Mouse (Mus musculus) midbrain, embryonic 16.5 days (tissue): Measurements from ENCODE around the gene Dlg5. TPM values are rescaled to one million over a fixed set of nuclear protein-coding genes. Genes with fewer than 3 reads are reported as not detected.
A peak's percentile ranks its signal among the peaks of the same experiment; 100 is the strongest.

Experiments used
- ATAC-seq: fragments of 200-750 bp; cut with Nextera tagmentation; 2 replicates; pipeline ENCODE4 v1.8.0; 2017; ENCODE audit warnings: moderate TSS enrichment
- H3K27ac ChIP-seq: fragments of 300-500 bp; sonication (generic); 2 replicates; pipeline ENCODE4 v1.5.1; 2014; ENCODE audit warnings: mild to moderate bottlenecking, low read length, mixed read lengths
- H3K27me3 ChIP-seq: fragments of 300-500 bp; sonication (generic); 2 replicates; pipeline ENCODE4 v1.6.1; 2014; ENCODE audit warnings: low read depth, low read length, mixed read lengths; ENCODE audit not compliant: control insufficient read depth, insufficient read depth
- H3K36me3 ChIP-seq: fragments of 300-500 bp; sonication (generic); 2 replicates; pipeline ENCODE4 v1.6.1; 2014; ENCODE audit warnings: mild to moderate bottlenecking, low read length, moderate library complexity, mixed read lengths; ENCODE audit not compliant: control insufficient read depth, insufficient read depth
- H3K4me1 ChIP-seq: fragments of 300-500 bp; sonication (generic); 2 replicates; pipeline ENCODE4 v1.6.1; 2014; ENCODE audit warnings: mild to moderate bottlenecking, low read length, mixed read lengths; ENCODE audit not compliant: control insufficient read depth, insufficient read depth
- H3K4me2 ChIP-seq: fragments of 300-500 bp; sonication (generic); 2 replicates; pipeline ENCODE4 v1.6.1; 2014; ENCODE audit warnings: mild to moderate bottlenecking, low read length, mixed read lengths
- H3K4me3 ChIP-seq: fragments of 300-500 bp; sonication (generic); 2 replicates; pipeline ENCODE4 v1.5.1; 2014; ENCODE audit warnings: low read depth, mild to moderate bottlenecking, low read length, moderate library complexity, mixed read lengths
- H3K9ac ChIP-seq: fragments of 300-500 bp; sonication (generic); 2 replicates; pipeline ENCODE4 v1.6.1; 2014; ENCODE audit warnings: low read depth, low read length, mixed read lengths
- H3K9me3 ChIP-seq: fragments of 300-500 bp; sonication (generic); replicated peaks from 2 replicates; pipeline ENCODE4 v1.6.1; 2014; ENCODE audit warnings: mild to moderate bottlenecking, low read length, mixed read lengths; ENCODE audit not compliant: control insufficient read depth, poor library complexity, severe bottlenecking
- WGBS: fragments of 180-500 bp; shearing (Covaris S2); extraction: QIAGEN DNeasy Blood & Tissue Kit; methylation state at CpG from one replicate; pipeline ENCODE4 v1.1.7; 2014; 5-methylcytosine and 5-hydroxymethylcytosine counted together
- polyA plus RNA-seq: library from polyadenylated mRNA; unstranded; fragments of >200 nt; fragmentation: Nextera tagmentation; extraction: Ambion mirVana; gene quantifications from 2 replicates; pipeline ENCODE4 v1.2.1, GENCODE M21; 2015

Dlg5 gene
- polyA plus RNA-seq, 1 experiment from 2014 or later = 21.4 TPM

- H3K9me3 ChIP-seq = no peaks in the 10 kb centered on the region
- WGBS = 72% methylated on average over 12 of the region's 12 CpGs
- H3K36me3 ChIP-seq = no peaks in the 10 kb centered on the region
- no peaks in the 10 kb centered on the region for H3K27me3 ChIP-seq
- no peak overlapping the region for H3K9ac ChIP-seq
- H3K27ac ChIP-seq = no peak overlapping the region
- no peak overlapping the region for H3K4me2 ChIP-seq
- H3K4me1 ChIP-seq = peaks cover 25% of the 10 kb centered on the region
- no peak overlapping the region for H3K4me3 ChIP-seq
- no peak for ATAC-seq
Observed at GRCm38 (mm10) chr14:24206736-24207359, 38.9 kb downstream of the Dlg5 start.

GRCm38 (mm10) chr14:24206314-24206713 lies 39.4 kb downstream of the Dlg5 start:
- no peak overlapping the region for H3K4me2 ChIP-seq
- no peaks in the 10 kb centered on the region for H3K27me3 ChIP-seq
- no peak overlapping the region for H3K4me3 ChIP-seq
- H3K4me1 ChIP-seq = peaks cover 25% of the 10 kb centered on the region
- no peak overlapping the region for H3K9ac ChIP-seq
- no peaks in the 10 kb centered on the region for H3K9me3 ChIP-seq
- H3K36me3 ChIP-seq = no peaks in the 10 kb centered on the region
- no peak overlapping the region; the same call in 1 of the 2 replicates for H3K27ac ChIP-seq
- ATAC-seq = no peak
- 88% methylated on average over 3 of the region's 9 CpGs for WGBS

GRCm38 (mm10) chr14:24205281-24205871 lies 40.3 kb downstream of the Dlg5 start:
- 14% methylated on average over 6 of the region's 6 CpGs for WGBS
- no peak for ATAC-seq
- H3K4me3 ChIP-seq = no peak overlapping the region

GRCm38 (mm10) chr14:24203210-24203609 lies 42.5 kb downstream of the Dlg5 start:
- WGBS = 94% methylated on average over 8 of the region's 8 CpGs

More at GRCm38 (mm10) chr14:24205281-24205871, 40.3 kb downstream of the Dlg5 start:
- Histone ChIP-seq H3K9me3 (no peaks in the 10 kb centered on the region), H3K9ac (peak overlapping the region; percentile 36; the same call in 1 of the 2 replicates), H3K36me3 (no peaks in the 10 kb centered on the region), H3K27ac (peak overlapping the region; percentile 38), H3K27me3 (no peaks in the 10 kb centered on the region), H3K4me2 (no peak overlapping the region), H3K4me1 (peaks cover 23% of the 10 kb centered on the region)

GRCm38 (mm10) chr14:24200771-24201170 lies 44.9 kb downstream of the Dlg5 start:
- Histone ChIP-seq H3K27ac (no peak overlapping the region), H3K4me1 (peaks cover 15% of the 10 kb centered on the region), H3K4me2 (no peak overlapping the region), H3K4me3 (no peak overlapping the region), H3K9ac (no peak overlapping the region), H3K27me3 (no peaks in the 10 kb centered on the region), H3K9me3 (no peaks in the 10 kb centered on the region), H3K36me3 (no peaks in the 10 kb centered on the region)
- no peak for ATAC-seq
- 94% methylated on average over 2 of the region's 2 CpGs for whole genome bisulfite sequencing

More at GRCm38 (mm10) chr14:24203210-24203609, 42.5 kb downstream of the Dlg5 start:
- no peak overlapping the region for H3K4me2 ChIP-seq
- no peaks in the 10 kb centered on the region for H3K9me3 ChIP-seq
- peaks cover 23% of the 10 kb centered on the region for H3K4me1 ChIP-seq
- ATAC-seq = no peak
- H3K27me3 ChIP-seq = no peaks in the 10 kb centered on the region
- H3K9ac ChIP-seq = no peak overlapping the region
- H3K27ac ChIP-seq = no peak overlapping the region
- no peak overlapping the region for H3K4me3 ChIP-seq
- no peaks in the 10 kb centered on the region for H3K36me3 ChIP-seq

- Histone ChIP-seq H3K9me3 (no peaks in the 10 kb centered on the region), H3K4me3 (no peak overlapping the region), H3K27me3 (no peaks in the 10 kb centered on the region), H3K9ac (no peak overlapping the region), H3K27ac (no peak overlapping the region), H3K4me1 (peaks cover 6% of the 10 kb centered on the region), H3K4me2 (no peak overlapping the region), H3K36me3 (no peaks in the 10 kb centered on the region)
- ATAC-seq = no peak
- 90% methylated on average over 6 of the region's 6 CpGs for WGBS
Observed at GRCm38 (mm10) chr14:24199732-24200131, 46.0 kb downstream of the Dlg5 start.

GRCm38 (mm10) chr14:24197865-24198264 lies 47.9 kb downstream of the Dlg5 start:
- no peak overlapping the region for H3K27ac ChIP-seq
- H3K36me3 ChIP-seq = no peaks in the 10 kb centered on the region
- no peak overlapping the region for H3K4me2 ChIP-seq
- 76% methylated on average over 5 of the region's 5 CpGs for WGBS
- no peak for ATAC-seq
- H3K9me3 ChIP-seq = no peaks in the 10 kb centered on the region
- no peak overlapping the region for H3K4me3 ChIP-seq
- H3K27me3 ChIP-seq = no peaks in the 10 kb centered on the region
- H3K4me1 ChIP-seq = no peaks in the 10 kb centered on the region; the same call in none of the 2 replicates
- no peak overlapping the region for H3K9ac ChIP-seq

- Histone ChIP-seq H3K4me3 (no peak overlapping the region), H3K36me3 (no peaks in the 10 kb centered on the region), H3K9me3 (no peaks in the 10 kb centered on the region), H3K9ac (no peak overlapping the region), H3K27ac (no peak overlapping the region), H3K27me3 (no peaks in the 10 kb centered on the region), H3K4me1 (no peaks in the 10 kb centered on the region; the same call in none of the 2 replicates), H3K4me2 (no peak overlapping the region)
- WGBS = 87% methylated on average over 6 of the region's 6 CpGs
- no peak for ATAC-seq
Observed at GRCm38 (mm10) chr14:24196947-24197346, 48.8 kb downstream of the Dlg5 start.

- ATAC-seq = no peak
- no peak overlapping the region for H3K4me3 ChIP-seq
- no peaks in the 10 kb centered on the region for H3K9me3 ChIP-seq
- H3K27me3 ChIP-seq = no peaks in the 10 kb centered on the region
- H3K4me1 ChIP-seq = 0 out of 2 replicates have a peak, but pooled peaks cover 2% of the 10 kb centered on the region
- H3K4me2 ChIP-seq = no peak overlapping the region
- WGBS = 92% methylated on average over 13 of the region's 13 CpGs
- no peak overlapping the region for H3K9ac ChIP-seq
- H3K36me3 ChIP-seq = no peaks in the 10 kb centered on the region
- no peak overlapping the region for H3K27ac ChIP-seq
Observed at GRCm38 (mm10) chr14:24190131-24190530, 55.6 kb downstream of the Dlg5 start.
